Mouse (Mus musculus) ES-Bruce4 (cell line): Measurements from ENCODE around the gene Bsg. TPM values are rescaled to one million over a fixed set of nuclear protein-coding genes. Genes with fewer than 3 reads are reported as not detected.

Source experiments
- H3K27ac ChIP-seq: 2 replicates; pipeline ENCODE4 v1.5.1; 2012; ENCODE audit warnings: low read length, inconsistent platforms; ENCODE audit not compliant: insufficient read depth
- H3K27me3 ChIP-seq: 2 replicates; pipeline ENCODE4 v1.6.1; 2012; ENCODE audit warnings: mild to moderate bottlenecking, low read length, inconsistent platforms; ENCODE audit not compliant: control insufficient read depth, poor library complexity, insufficient read depth, severe bottlenecking
- H3K36me3 ChIP-seq: 2 replicates; pipeline ENCODE4 v1.6.1; 2012; ENCODE audit warnings: inconsistent platforms, mild to moderate bottlenecking, low read length, moderate library complexity; ENCODE audit not compliant: control insufficient read depth, poor library complexity, insufficient read depth, severe bottlenecking
- H3K4me1 ChIP-seq: one replicate; pipeline ENCODE4 v1.8.1; 2011; ENCODE audit warnings: low read length; ENCODE audit not compliant: control insufficient read depth, insufficient read depth
- H3K4me3 ChIP-seq: 2 replicates; pipeline ENCODE4 v1.5.1; 2011; ENCODE audit warnings: low read depth, mild to moderate bottlenecking, low read length
- H3K9ac ChIP-seq: 2 replicates; pipeline ENCODE4 v1.6.1; 2012; ENCODE audit warnings: low read depth, mild to moderate bottlenecking, inconsistent platforms; ENCODE audit not compliant: poor library complexity, severe bottlenecking
- H3K9me3 ChIP-seq: replicated peaks from 2 replicates; pipeline ENCODE4 v1.6.1; 2012; ENCODE audit warnings: mild to moderate bottlenecking, low read length, inconsistent platforms; ENCODE audit not compliant: control insufficient read depth, poor library complexity, insufficient read depth, severe bottlenecking
- CTCF ChIP-seq: IDR thresholded peaks from one replicate; pipeline ENCODE4 v1.8.1; 2011; ENCODE audit warnings: low read depth, low read length
- EP300 ChIP-seq: IDR thresholded peaks from 2 replicates; pipeline ENCODE4 v1.6.1; 2011; ENCODE audit warnings: low read depth, low read length; ENCODE audit not compliant: insufficient read depth
- POLR2A ChIP-seq: IDR thresholded peaks from one replicate; pipeline ENCODE4 v1.8.1; 2011; ENCODE audit warnings: low read length; ENCODE audit not compliant: insufficient read depth
- polyA plus RNA-seq: library from polyadenylated mRNA; stranded (reverse); fragments of >200 nt; gene quantifications from 2 replicates; pipeline ENCODE4 v1.2.4, GENCODE M21; 2011; ENCODE audit warnings: low read depth; ENCODE audit not compliant: missing spikeins, insufficient read depth, insufficient read length

The Bsg gene
- polyA plus RNA-seq, 1 experiment: 445 TPM

- H3K4me3 ChIP-seq: peak overlapping the region; percentile 96
- TF ChIP-seq EP300 (no peak), POLR2A (peak; percentile 51)
- no peaks in the 10 kb centered on the region for H3K36me3 ChIP-seq
- peak overlapping the region; percentile 68 for H3K27ac ChIP-seq
- H3K9ac ChIP-seq: peak overlapping the region; percentile 90
- no peaks in the 10 kb centered on the region for H3K9me3 ChIP-seq
- no peaks in the 10 kb centered on the region for H3K27me3 ChIP-seq
- H3K4me1 ChIP-seq: peaks cover 6% of the 10 kb centered on the region
Observed at GRCm38 (mm10) chr10:79670071-79670888, 34.0 kb upstream of the Bsg start.

GRCm38 (mm10) chr10:79671396-79672087 is 32.7 kb upstream of the Bsg start:
- TF ChIP-seq EP300: peak; percentile 67
- no peak for TF ChIP-seq CTCF
- TF ChIP-seq POLR2A: peak; percentile 33
- Histone ChIP-seq H3K9me3 (no peaks in the 10 kb centered on the region), H3K4me3 (peak overlapping the region; percentile 96), H3K4me1 (peaks cover 8% of the 10 kb centered on the region), H3K27me3 (no peaks in the 10 kb centered on the region), H3K9ac (peak overlapping the region; percentile 90), H3K27ac (peak overlapping the region; percentile 68), H3K36me3 (no peaks in the 10 kb centered on the region)

- peak overlapping the region; percentile 38 for H3K27ac ChIP-seq
- H3K9me3 ChIP-seq: no peaks in the 10 kb centered on the region
- peaks cover 9% of the 10 kb centered on the region for H3K4me1 ChIP-seq
- no peaks in the 10 kb centered on the region for H3K27me3 ChIP-seq
- H3K9ac ChIP-seq: no peak overlapping the region
- no peaks in the 10 kb centered on the region for H3K36me3 ChIP-seq
- no peak for TF ChIP-seq CTCF
- TF ChIP-seq EP300: no peak
- no peak for TF ChIP-seq POLR2A
- peak overlapping the region; percentile 16 for H3K4me3 ChIP-seq
Observed at GRCm38 (mm10) chr10:79672088-79672455, 32.2 kb upstream of the Bsg start.

- peaks cover 9% of the 10 kb centered on the region for H3K4me1 ChIP-seq
- no peaks in the 10 kb centered on the region for H3K36me3 ChIP-seq
- no peaks in the 10 kb centered on the region for H3K27me3 ChIP-seq
- peak overlapping the region; percentile 41 for H3K27ac ChIP-seq
- no peak overlapping the region for H3K9ac ChIP-seq
- H3K9me3 ChIP-seq: no peaks in the 10 kb centered on the region
- no peak overlapping the region for H3K4me3 ChIP-seq
- TF ChIP-seq EP300 (peak; percentile 99), POLR2A (no peak)
Observed at GRCm38 (mm10) chr10:79673054-79673453, 31.2 kb upstream of the Bsg start.

GRCm38 (mm10) chr10:79675346-79676035 is 28.8 kb upstream of the Bsg start:
- Histone ChIP-seq H3K4me1 (peaks cover 9% of the 10 kb centered on the region), H3K27me3 (no peaks in the 10 kb centered on the region), H3K36me3 (no peaks in the 10 kb centered on the region), H3K27ac (no peak overlapping the region), H3K9me3 (no peaks in the 10 kb centered on the region), H3K9ac (peak overlapping the region; percentile 21), H3K4me3 (peak overlapping the region; percentile 49)
- TF ChIP-seq CTCF (peak; percentile 26), POLR2A (no peak), EP300 (peak; percentile 79; the same call in 1 of the 2 replicates)
